Mouse (Mus musculus): ENCODE measurements around the gene Pgrmc1.

- TF ChIP-seq TAL1 (IDR thresholded peaks at IDR 0.05; ENCODE audit: low read length) (no peak), GATA1 (IDR thresholded peaks at IDR 0.05; ENCODE audit: low read length) (no peak)
Measured at GRCm38 (mm10) chrX:36552715-36553114, 45.3 kb upstream of the Pgrmc1 start.

Measured in erythroblast, embryonic 14.5 days (primary cell).